Mouse (Mus musculus) liver, embryonic 12.5 days (tissue): ENCODE results near the gene Brinp3. TPM values are rescaled to one million over a fixed set of nuclear protein-coding genes. Genes with fewer than 3 reads are reported as not detected.

Experiments
- ATAC-seq: fragments of 200-750 bp; cut with Nextera tagmentation; 2 replicates; pipeline ENCODE4 v1.8.0; 2017; ENCODE audit warnings: moderate number of reproducible peaks, mild to moderate bottlenecking, moderate library complexity
- H3K27ac ChIP-seq: fragments of 300-500 bp; sonication (generic); 2 replicates; pipeline ENCODE4 v1.5.1; 2016; ENCODE audit warnings: mild to moderate bottlenecking
- H3K27me3 ChIP-seq: fragments of 300-500 bp; sonication (generic); replicated peaks from 2 replicates; pipeline ENCODE4 v1.6.1; 2016; ENCODE audit warnings: mild to moderate bottlenecking, moderate library complexity
- H3K36me3 ChIP-seq: fragments of 300-500 bp; sonication (generic); 2 replicates; pipeline ENCODE4 v1.6.1; 2016; ENCODE audit warnings: mild to moderate bottlenecking, moderate library complexity
- H3K4me1 ChIP-seq: fragments of 300-500 bp; sonication (generic); 2 replicates; pipeline ENCODE4 v1.6.1; 2016
- H3K4me2 ChIP-seq: fragments of 300-500 bp; sonication (generic); 2 replicates; pipeline ENCODE4 v1.6.1; 2016; ENCODE audit warnings: mild to moderate bottlenecking, moderate library complexity
- H3K4me3 ChIP-seq: fragments of 300-500 bp; sonication (generic); 2 replicates; pipeline ENCODE4 v1.5.1; 2016; ENCODE audit warnings: mild to moderate bottlenecking, moderate library complexity
- H3K9ac ChIP-seq: fragments of 300-500 bp; sonication (generic); 2 replicates; pipeline ENCODE4 v1.6.1; 2016; ENCODE audit warnings: mild to moderate bottlenecking, moderate library complexity
- H3K9me3 ChIP-seq: fragments of 300-500 bp; sonication (generic); replicated peaks from 2 replicates; pipeline ENCODE4 v1.6.1; 2016; ENCODE audit warnings: mild to moderate bottlenecking, moderate library complexity
- WGBS: fragments of 180-500 bp; shearing (Covaris S2); methylation state at CpG from one replicate; pipeline ENCODE4 v1.1.7; 2016; ENCODE audit not compliant: insufficient replicate concordance; 5-methylcytosine and 5-hydroxymethylcytosine counted together
- polyA plus RNA-seq: library from polyadenylated mRNA; unstranded; fragments of >200 nt; fragmentation: Nextera tagmentation; extraction: Ambion mirVana; gene quantifications from 2 replicates; pipeline ENCODE4 v1.2.1, GENCODE M21; 2016

Brinp3 gene
- polyA plus RNA-seq, 1 experiment from 2014 or later: 0.19 TPM

DNA sequence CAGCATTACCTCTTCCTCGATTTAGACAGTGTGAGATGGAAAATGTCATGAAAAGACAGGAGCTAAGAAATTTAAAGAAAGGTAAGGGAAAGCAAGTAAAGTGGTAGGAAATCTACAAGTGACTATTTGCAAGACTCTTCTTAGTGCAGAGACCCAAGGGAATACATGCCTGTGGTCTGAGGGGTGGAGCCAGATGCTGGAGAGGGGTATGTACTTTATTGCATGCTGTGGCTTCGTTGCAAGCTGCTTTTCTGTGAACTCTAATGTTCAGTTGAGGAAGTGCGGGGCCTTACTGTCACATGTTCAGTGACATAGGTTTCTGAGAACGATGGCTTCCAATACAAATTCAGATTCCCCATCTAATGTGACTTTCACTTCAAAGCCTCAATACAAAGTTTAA is 313.2 kb downstream of the Brinp3 start:
- no peak overlapping the region for H3K4me3 ChIP-seq
- no peak overlapping the region for H3K4me2 ChIP-seq
- no peak overlapping the region for H3K27ac ChIP-seq
- H3K9me3 ChIP-seq: no peaks in the 10 kb centered on the region
- H3K4me1 ChIP-seq: no peaks in the 10 kb centered on the region
- ATAC-seq: no peak
- no peaks in the 10 kb centered on the region for H3K27me3 ChIP-seq
- H3K9ac ChIP-seq: no peak overlapping the region
- WGBS: 58% methylated on average over 4 of the region's 4 CpGs
- H3K36me3 ChIP-seq: no peaks in the 10 kb centered on the region

DNA sequence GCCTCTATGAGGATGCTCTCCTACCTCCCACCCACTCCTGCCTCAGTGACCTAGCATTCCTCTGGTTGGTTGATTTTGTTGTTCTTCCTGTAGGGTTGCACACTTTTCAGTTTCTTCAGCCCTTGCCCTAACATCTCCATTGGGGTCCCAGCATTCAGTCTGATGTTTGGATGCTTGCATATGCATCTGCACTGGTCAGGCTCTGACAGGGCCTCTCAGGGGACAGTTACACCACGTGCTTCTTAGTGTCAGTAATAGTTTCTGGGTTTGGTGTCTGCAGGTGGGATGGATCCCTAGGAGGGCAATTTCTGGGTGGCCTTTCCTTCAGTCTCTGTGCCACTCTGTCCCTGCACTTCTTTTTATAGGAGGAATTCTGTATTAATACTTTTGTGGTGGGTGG is 339.3 kb downstream of the Brinp3 start:
- Histone ChIP-seq H3K4me1 (no peaks in the 10 kb centered on the region), H3K9ac (no peak overlapping the region), H3K4me2 (no peak overlapping the region), H3K36me3 (no peaks in the 10 kb centered on the region), H3K9me3 (no peaks in the 10 kb centered on the region), H3K27me3 (no peaks in the 10 kb centered on the region), H3K4me3 (no peak overlapping the region), H3K27ac (no peak overlapping the region)
- WGBS: 22% methylated on average over 1 of the region's 1 CpGs
- ATAC-seq: no peak

- Histone ChIP-seq H3K9ac (no peak overlapping the region), H3K27ac (no peak overlapping the region), H3K27me3 (no peaks in the 10 kb centered on the region), H3K4me2 (no peak overlapping the region), H3K36me3 (no peaks in the 10 kb centered on the region), H3K4me3 (no peak overlapping the region), H3K9me3 (no peaks in the 10 kb centered on the region), H3K4me1 (no peaks in the 10 kb centered on the region)
- no peak for ATAC-seq
- 50% methylated on average over 2 of the region's 2 CpGs for WGBS
These were observed 349.5 kb downstream of the Brinp3 start for GRCm38 (mm10) chr1:146844087-146844486.

- no peaks in the 10 kb centered on the region for H3K27me3 ChIP-seq
- no peak overlapping the region for H3K4me2 ChIP-seq
- H3K4me3 ChIP-seq: no peak overlapping the region
- no peaks in the 10 kb centered on the region for H3K4me1 ChIP-seq
- H3K9ac ChIP-seq: no peak overlapping the region
- no peak for ATAC-seq
- no peaks in the 10 kb centered on the region for H3K36me3 ChIP-seq
- no peak overlapping the region for H3K27ac ChIP-seq
- no peaks in the 10 kb centered on the region for H3K9me3 ChIP-seq
- WGBS: 73% methylated on average over 3 of the region's 3 CpGs
These were observed 354.3 kb downstream of the Brinp3 start for GRCm38 (mm10) chr1:146848892-146849291.

- Histone ChIP-seq H3K4me1 (no peaks in the 10 kb centered on the region), H3K4me2 (no peak overlapping the region), H3K27ac (no peak overlapping the region), H3K9ac (no peak overlapping the region), H3K4me3 (no peak overlapping the region), H3K9me3 (no peaks in the 10 kb centered on the region), H3K27me3 (no peaks in the 10 kb centered on the region), H3K36me3 (no peaks in the 10 kb centered on the region)
- ATAC-seq: no peak
- WGBS: 45% methylated on average over 2 of the region's 2 CpGs
These were observed 355.6 kb downstream of the Brinp3 start for GRCm38 (mm10) chr1:146850147-146850546.

GRCm38 (mm10) chr1:146898636-146899035 is 404.1 kb downstream of the Brinp3 start:
- Histone ChIP-seq H3K36me3 (no peaks in the 10 kb centered on the region), H3K9ac (no peak overlapping the region), H3K4me3 (no peak overlapping the region), H3K9me3 (no peaks in the 10 kb centered on the region), H3K27me3 (no peaks in the 10 kb centered on the region), H3K4me1 (no peaks in the 10 kb centered on the region), H3K27ac (no peak overlapping the region), H3K4me2 (no peak overlapping the region)
- ATAC-seq: no peak

DNA sequence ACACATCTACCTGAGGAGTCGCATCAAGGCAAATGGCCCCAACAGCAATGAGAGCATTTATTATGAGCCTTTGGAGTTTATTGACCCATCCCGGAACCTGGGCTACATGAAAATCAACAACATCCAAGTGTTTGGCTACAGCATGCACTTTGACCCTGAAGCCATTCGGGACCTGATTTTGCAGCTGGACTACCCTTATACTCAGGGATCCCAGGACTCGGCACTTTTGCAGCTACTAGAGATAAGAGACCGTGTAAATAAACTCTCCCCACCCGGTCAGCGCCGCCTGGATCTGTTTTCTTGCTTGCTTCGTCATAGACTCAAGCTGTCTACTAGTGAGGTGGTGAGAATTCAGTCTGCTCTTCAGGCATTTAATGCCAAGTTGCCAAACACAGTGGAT is 407.1 kb downstream of the Brinp3 start:
- Histone ChIP-seq H3K27ac (no peak overlapping the region), H3K4me2 (no peak overlapping the region), H3K4me1 (no peaks in the 10 kb centered on the region), H3K9me3 (no peaks in the 10 kb centered on the region), H3K36me3 (no peaks in the 10 kb centered on the region), H3K4me3 (no peak overlapping the region), H3K9ac (no peak overlapping the region), H3K27me3 (no peaks in the 10 kb centered on the region)
- ATAC-seq: peak; percentile 35; the same call in 1 of the 2 replicates
- WGBS: 64% methylated on average over 9 of the region's 9 CpGs

DNA sequence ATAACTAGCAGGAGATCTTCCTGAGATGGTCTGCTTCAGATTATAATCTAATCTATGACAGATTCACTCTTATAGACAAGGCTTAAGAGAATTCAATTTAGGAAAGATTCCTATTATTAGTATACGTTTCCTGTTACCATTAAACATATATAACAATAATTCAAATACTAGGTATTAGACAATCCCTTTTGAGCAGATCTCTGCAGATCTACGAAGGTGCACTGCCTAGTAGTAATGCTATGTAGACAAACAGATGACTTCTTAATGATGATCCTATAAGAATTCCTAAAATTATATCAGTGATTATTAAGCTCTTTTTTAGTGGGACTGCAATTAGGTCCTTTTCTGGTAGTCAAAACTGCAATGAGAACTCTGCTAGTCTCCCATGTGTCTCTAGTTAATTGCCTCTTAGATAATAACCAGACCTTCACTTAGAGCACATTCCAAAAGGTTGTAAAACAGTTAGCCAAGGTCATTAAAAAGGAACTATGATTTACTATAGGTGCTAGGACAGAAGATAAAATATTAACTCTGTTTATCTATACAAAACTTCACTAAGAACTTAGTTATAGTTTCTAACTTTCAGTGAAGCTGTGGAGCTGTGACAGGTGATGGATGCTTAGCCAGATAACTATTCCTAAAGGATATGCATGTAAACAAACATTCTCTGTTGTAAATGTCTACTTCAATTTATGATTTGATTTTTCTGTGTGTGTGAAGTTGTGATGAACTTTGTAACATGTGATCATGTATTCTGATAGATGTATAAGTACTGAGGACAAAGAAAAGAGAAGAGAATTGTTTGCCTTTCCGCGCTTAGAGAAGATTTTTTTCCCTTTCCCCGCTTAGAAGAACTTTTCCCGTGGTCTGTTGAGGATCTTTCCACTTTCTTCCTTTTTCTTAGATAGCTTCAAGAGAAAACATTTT is 445.2 kb downstream of the Brinp3 start:
- H3K27ac ChIP-seq: no peak overlapping the region
- no peak overlapping the region for H3K9ac ChIP-seq
- no peaks in the 10 kb centered on the region for H3K27me3 ChIP-seq
- H3K4me1 ChIP-seq: no peaks in the 10 kb centered on the region
- no peaks in the 10 kb centered on the region for H3K36me3 ChIP-seq
- no peak overlapping the region for H3K4me3 ChIP-seq
- H3K4me2 ChIP-seq: no peak overlapping the region
- WGBS: 56% methylated on average over 6 of the region's 6 CpGs
- no peak for ATAC-seq
- no peaks in the 10 kb centered on the region for H3K9me3 ChIP-seq
